Mouse (Mus musculus): ENCODE measurements around the gene Ppp1r11. TPM values are rescaled to one million over a fixed set of nuclear protein-coding genes. Genes with fewer than 3 reads are reported as not detected.
A peak's percentile ranks its signal among the peaks of the same experiment; 100 is the strongest.

The Ppp1r11 gene
- polyA plus RNA-seq, 2 experiments, result 30.4 to 43.0 TPM

GRCm38 (mm10) chr17:36949265-36949664, 2.3 kb downstream of the Ppp1r11 start:
- TF ChIP-seq CTCF (IDR thresholded peaks at IDR 0.05; ENCODE audit: low read depth) (no peak), EP300 (IDR thresholded peaks at IDR 0.05; ENCODE audit: low read depth) (no peak)
- ATAC-seq (ENCODE audit: insufficient read depth) (no peak), DNase-seq (ENCODE audit: low read depth in 3 of 3, low spot score in 3 of 3) (no peak)
- H3K9me3 ChIP-seq (ENCODE audit: control insufficient read depth, low read length), result no peaks in the 10 kb centered on the region
- peaks cover 7 to 11% of the 10 kb centered on the region in 2 experiments for H3K4me1 ChIP-seq (replicated peaks; ENCODE audit: control insufficient read depth in 2 of 2, insufficient read depth in 2 of 2, low read length in 1 of 2)
- no peaks in the 10 kb centered on the region; the same call in 1 of the 2 replicates for H3K36me3 ChIP-seq (replicated peaks; ENCODE audit: control insufficient read depth, insufficient read depth, low read depth)
- no peak overlapping the region for H3K4me3 ChIP-seq (ENCODE audit: insufficient read depth in 1 of 2, low read depth in 2 of 2, low read length in 2 of 2)
- H3K27me3 ChIP-seq (ENCODE audit: control insufficient read depth, insufficient read depth, low read length), result peaks cover 37% of the 10 kb centered on the region
- no peak overlapping the region for H3K9ac ChIP-seq (replicated peaks)
- WGBS (ENCODE audit: insufficient replicate concordance), result 78% methylated on average over 8 of the region's 8 CpGs
- no peak overlapping the region for H3K4me2 ChIP-seq (ENCODE audit: low read depth)
- no peak overlapping the region for H3K27ac ChIP-seq

GRCm38 (mm10) chr17:36948286-36948685, 3.3 kb downstream of the Ppp1r11 start:
- H3K27me3 ChIP-seq (ENCODE audit: control insufficient read depth, insufficient read depth, low read length), result peaks cover 45% of the 10 kb centered on the region
- ATAC-seq (ENCODE audit: insufficient read depth), result no peak

DNA sequence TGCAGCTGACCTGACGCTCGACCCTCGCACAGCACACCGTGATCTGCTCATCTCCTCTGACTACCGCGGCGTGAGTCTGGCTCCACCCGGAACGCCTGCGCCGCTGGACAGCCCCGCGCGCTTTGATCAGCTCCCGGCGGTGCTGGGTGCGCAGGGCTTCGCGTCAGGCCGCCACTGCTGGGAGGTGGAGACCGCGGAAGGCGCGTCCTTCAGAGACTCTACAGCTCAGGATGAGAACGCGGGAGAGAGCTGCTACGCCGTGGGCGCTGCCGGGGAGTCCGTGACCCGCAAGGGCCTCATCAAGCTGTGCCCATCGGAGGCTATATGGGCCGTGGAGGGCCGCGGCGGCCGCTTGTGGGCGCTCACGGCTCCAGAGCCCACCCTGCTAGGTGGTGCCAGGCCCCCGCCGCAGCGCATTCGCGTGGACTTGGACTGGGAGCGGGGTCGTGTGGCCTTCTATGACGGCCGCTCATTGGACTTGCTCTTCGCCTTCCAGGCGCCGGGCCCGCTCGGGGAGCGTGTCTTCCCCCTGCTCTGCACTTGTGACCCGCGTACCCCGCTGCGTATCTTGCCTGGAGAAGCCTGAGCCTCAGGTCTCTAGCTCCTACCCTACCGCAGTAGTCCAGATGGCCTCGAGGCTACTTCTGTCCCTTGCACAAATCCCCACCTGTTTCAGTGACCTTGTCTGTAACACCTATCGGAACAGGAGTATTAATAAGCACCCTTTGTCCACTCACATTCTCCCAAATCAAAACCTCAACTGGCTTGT, 4.3 kb downstream of the Ppp1r11 start:
- H3K27me3 ChIP-seq (ENCODE audit: control insufficient read depth, insufficient read depth, low read length), result peaks cover 55% of the 10 kb centered on the region
- 0 out of 2 replicates have a peak, but pooled peaks have one; percentile 13 for TF ChIP-seq CTCF (IDR thresholded peaks at IDR 0.05; ENCODE audit: low read depth)
- TF ChIP-seq EP300 (IDR thresholded peaks at IDR 0.05; ENCODE audit: low read depth), result no peak
- ATAC-seq (ENCODE audit: insufficient read depth), result no peak

More at GRCm38 (mm10) chr17:36948286-36948685, 3.3 kb downstream of the Ppp1r11 start:
- TF ChIP-seq EP300 (IDR thresholded peaks at IDR 0.05; ENCODE audit: low read depth), result no peak
- TF ChIP-seq CTCF (IDR thresholded peaks at IDR 0.05; ENCODE audit: low read depth), result no peak
- H3K36me3 ChIP-seq (replicated peaks; ENCODE audit: control insufficient read depth, insufficient read depth, low read depth), result no peaks in the 10 kb centered on the region; the same call in 1 of the 2 replicates
- H3K27ac ChIP-seq, result no peak overlapping the region
- DNase-seq (ENCODE audit: low read depth in 3 of 3, low spot score in 3 of 3), result no peak
- H3K4me3 ChIP-seq (ENCODE audit: insufficient read depth in 1 of 2, low read depth in 2 of 2, low read length in 2 of 2), result no peak overlapping the region
- no peak overlapping the region for H3K9ac ChIP-seq (replicated peaks)
- H3K4me1 ChIP-seq (replicated peaks; ENCODE audit: control insufficient read depth in 2 of 2, insufficient read depth in 2 of 2, low read length in 1 of 2), result peaks cover 7 to 11% of the 10 kb centered on the region in 2 experiments
- no peaks in the 10 kb centered on the region for H3K9me3 ChIP-seq (ENCODE audit: control insufficient read depth, low read length)
- no peak overlapping the region for H3K4me2 ChIP-seq (ENCODE audit: low read depth)
- 81% methylated on average over 1 of the region's 1 CpGs for WGBS (ENCODE audit: insufficient replicate concordance)

DNA sequence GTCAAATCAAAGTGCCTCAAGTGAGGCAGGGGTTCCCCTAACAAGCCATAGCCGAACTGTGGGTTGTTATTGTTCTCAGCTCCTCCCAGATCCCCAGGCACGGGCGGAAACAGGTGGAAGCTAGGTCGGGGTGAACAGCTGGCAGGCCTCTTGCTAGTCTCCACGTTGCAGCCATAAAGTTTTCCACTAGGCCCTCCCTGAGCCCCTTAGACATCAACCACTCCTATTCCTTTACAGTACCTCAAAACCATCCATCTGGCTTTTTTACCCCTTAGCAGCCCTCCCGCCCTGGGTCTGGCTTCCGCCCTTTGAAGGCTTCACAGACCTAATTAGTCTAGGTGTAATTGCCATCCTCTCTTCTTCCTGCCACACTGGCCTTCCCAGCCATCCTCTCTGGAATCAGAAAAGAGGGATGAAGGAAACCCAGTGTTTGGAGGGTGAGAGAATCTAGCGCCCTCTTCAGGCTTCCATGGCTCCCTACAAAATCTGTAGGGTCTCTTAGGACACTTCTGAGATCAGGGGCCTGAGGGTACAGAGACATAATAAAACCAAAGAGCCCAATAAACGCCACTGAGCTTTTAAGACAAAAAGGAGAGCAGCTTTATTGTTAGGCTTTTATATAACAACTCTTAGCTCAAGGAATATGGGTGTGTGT, 7.3 kb downstream of the Ppp1r11 start:
- Histone ChIP-seq H3K9me3 (ENCODE audit: control insufficient read depth, low read length) (no peaks in the 10 kb centered on the region), H3K27me3 (ENCODE audit: control insufficient read depth, insufficient read depth, low read length) (peaks cover 63% of the 10 kb centered on the region), H3K9ac (replicated peaks) (no peak overlapping the region), H3K27ac (no peak overlapping the region), H3K4me3 (ENCODE audit: insufficient read depth in 1 of 2, low read depth in 2 of 2, low read length in 2 of 2) (no peak overlapping the region), H3K4me1 (replicated peaks; ENCODE audit: control insufficient read depth in 2 of 2, insufficient read depth in 2 of 2, low read length in 1 of 2) (0 out of 4 replicates have a peak, but pooled peaks cover 0 to 4% of the 10 kb centered on the region in 2 experiments), H3K36me3 (replicated peaks; ENCODE audit: control insufficient read depth, insufficient read depth, low read depth) (no peaks in the 10 kb centered on the region; the same call in 1 of the 2 replicates), H3K4me2 (ENCODE audit: low read depth) (no peak overlapping the region)
- 16% methylated on average over 9 of the region's 9 CpGs for WGBS (ENCODE audit: insufficient replicate concordance)
- DNase-seq (ENCODE audit: low read depth in 3 of 3, low spot score in 3 of 3) (no peak), ATAC-seq (ENCODE audit: insufficient read depth) (no peak)
- TF ChIP-seq CTCF (IDR thresholded peaks at IDR 0.05; ENCODE audit: low read depth) (0 out of 2 replicates have a peak, but pooled peaks have one; percentile 10), EP300 (IDR thresholded peaks at IDR 0.05; ENCODE audit: low read depth) (no peak)

More for the DNA sequence above, 4.3 kb downstream of the Ppp1r11 start:
- peak overlapping the region; percentile 35 to 36 for H3K4me3 ChIP-seq (ENCODE audit: insufficient read depth in 1 of 2, low read depth in 2 of 2, low read length in 2 of 2)
- no peaks in the 10 kb centered on the region for H3K9me3 ChIP-seq (ENCODE audit: control insufficient read depth, low read length)
- H3K9ac ChIP-seq (replicated peaks), result no peak overlapping the region
- peak overlapping the region; percentile 53 for H3K4me2 ChIP-seq (ENCODE audit: low read depth)
- no peak overlapping the region for H3K27ac ChIP-seq
- 2% methylated on average over 61 of the region's 62 CpGs for WGBS (ENCODE audit: insufficient replicate concordance)
- H3K4me1 ChIP-seq (replicated peaks; ENCODE audit: control insufficient read depth in 2 of 2, insufficient read depth in 2 of 2, low read length in 1 of 2), result peaks cover 7 to 11% of the 10 kb centered on the region in 2 experiments
- no peak for DNase-seq (ENCODE audit: low read depth in 3 of 3, low spot score in 3 of 3)
- H3K36me3 ChIP-seq (replicated peaks; ENCODE audit: control insufficient read depth, insufficient read depth, low read depth), result no peaks in the 10 kb centered on the region; the same call in 1 of the 2 replicates

DNA sequence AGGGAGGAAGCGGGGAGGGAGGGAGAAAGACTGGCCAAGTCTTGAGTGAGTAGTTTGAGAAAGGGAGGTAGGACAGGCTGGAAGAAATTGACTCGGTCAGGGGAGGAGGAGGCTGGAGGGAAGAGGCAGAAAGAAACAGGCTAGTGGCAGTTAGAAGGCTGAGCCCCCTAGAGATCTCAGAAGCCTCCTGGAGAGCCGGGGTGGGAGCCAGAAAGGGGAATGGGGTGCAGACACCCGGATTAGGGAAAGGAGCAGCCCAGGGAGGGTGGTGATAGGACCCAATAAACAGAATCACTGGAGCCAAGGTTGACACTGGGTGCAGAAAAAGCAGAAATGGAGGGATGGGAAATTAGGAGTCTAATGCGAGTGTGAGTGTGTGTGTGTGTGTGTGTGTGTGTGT, 7.8 kb downstream of the Ppp1r11 start:
- WGBS (ENCODE audit: insufficient replicate concordance), result 22% methylated on average over 5 of the region's 5 CpGs
- Histone ChIP-seq H3K27me3 (ENCODE audit: control insufficient read depth, insufficient read depth, low read length) (peaks cover 63% of the 10 kb centered on the region), H3K27ac (no peak overlapping the region), H3K4me3 (ENCODE audit: insufficient read depth in 1 of 2, low read depth in 2 of 2, low read length in 2 of 2) (no peak overlapping the region), H3K9me3 (ENCODE audit: control insufficient read depth, low read length) (no peaks in the 10 kb centered on the region), H3K9ac (replicated peaks) (no peak overlapping the region), H3K4me1 (replicated peaks; ENCODE audit: control insufficient read depth in 2 of 2, insufficient read depth in 2 of 2, low read length in 1 of 2) (0 out of 4 replicates have a peak, but pooled peaks cover 0 to 4% of the 10 kb centered on the region in 2 experiments), H3K36me3 (replicated peaks; ENCODE audit: control insufficient read depth, insufficient read depth, low read depth) (no peaks in the 10 kb centered on the region), H3K4me2 (ENCODE audit: low read depth) (no peak overlapping the region)
- ATAC-seq (ENCODE audit: insufficient read depth) (no peak), DNase-seq (ENCODE audit: low read depth in 3 of 3, low spot score in 3 of 3) (no peak)
- TF ChIP-seq CTCF (IDR thresholded peaks at IDR 0.05; ENCODE audit: low read depth) (no peak), EP300 (IDR thresholded peaks at IDR 0.05; ENCODE audit: low read depth) (no peak)

All from liver, embryonic 14.5 days (tissue).